Mouse (Mus musculus): ENCODE data around the gene Dpagt1. TPM values are rescaled to one million over a fixed set of nuclear protein-coding genes. Genes with fewer than 3 reads are reported as not detected.
"Not testable (repeated sequence)": the region's sequence is repeated elsewhere in the genome, so short reads cannot be mapped to it uniquely, and the experiment has no call there.

The Dpagt1 gene
- polyA plus RNA-seq, 1 experiment = 47.4 TPM

GRCm38 (mm10) chr9:44288959-44289291 is 36.9 kb upstream of the Dpagt1 start:
- H3K4me1 ChIP-seq (ENCODE audit: control insufficient read depth, insufficient read depth, insufficient read length, low read length) = peaks cover 10% of the 10 kb centered on the region
- no peak overlapping the region for H3K4me3 ChIP-seq (ENCODE audit: low read depth, low read length)
- 24% methylated on average over 11 of the region's 11 CpGs for WGBS
- H3K27ac ChIP-seq (ENCODE audit: insufficient read depth, low read depth, low read length) = no peak overlapping the region
- peaks cover 8% of the 10 kb centered on the region; the same call in 1 of the 2 replicates for H3K36me3 ChIP-seq (ENCODE audit: control insufficient read depth, insufficient read depth, low read length)
- no peak for TF ChIP-seq POLR2A (IDR thresholded peaks at IDR 0.05; ENCODE audit: low read depth, low read length)
- no peak for TF ChIP-seq CTCF (IDR thresholded peaks at IDR 0.05; ENCODE audit: extremely low read depth, insufficient read length, insufficient replicate concordance, low read depth, low read length)
- peaks cover 22% of the 10 kb centered on the region for H3K27me3 ChIP-seq (ENCODE audit: control insufficient read depth, insufficient read depth, low read length)

GRCm38 (mm10) chr9:44292490-44292889 is 33.3 kb upstream of the Dpagt1 start:
- Histone ChIP-seq H3K27ac (ENCODE audit: insufficient read depth, low read depth, low read length) (no peak overlapping the region), H3K4me1 (ENCODE audit: control insufficient read depth, insufficient read depth, insufficient read length, low read length) (peaks cover 4% of the 10 kb centered on the region), H3K36me3 (ENCODE audit: control insufficient read depth, insufficient read depth, low read length) (peaks cover 39% of the 10 kb centered on the region), H3K27me3 (ENCODE audit: control insufficient read depth, insufficient read depth, low read length) (peaks cover 9% of the 10 kb centered on the region), H3K4me3 (ENCODE audit: low read depth, low read length) (no peak overlapping the region)
- TF ChIP-seq CTCF (IDR thresholded peaks at IDR 0.05; ENCODE audit: extremely low read depth, insufficient read length, insufficient replicate concordance, low read depth, low read length) (peak; percentile 34; the same call in 1 of the 2 replicates), POLR2A (IDR thresholded peaks at IDR 0.05; ENCODE audit: low read depth, low read length) (no peak)
- 65% methylated on average over 3 of the region's 3 CpGs for WGBS

- not testable (repeated sequence) for H3K27ac ChIP-seq (ENCODE audit: insufficient read depth, low read depth, low read length); H3K4me3 ChIP-seq (ENCODE audit: low read depth, low read length); H3K27me3 ChIP-seq (ENCODE audit: control insufficient read depth, insufficient read depth, low read length); H3K4me1 ChIP-seq (ENCODE audit: control insufficient read depth, insufficient read depth, insufficient read length, low read length)
- peaks cover 62% of the 10 kb centered on the region for H3K36me3 ChIP-seq (ENCODE audit: control insufficient read depth, insufficient read depth, low read length)
- WGBS = 96% methylated on average over 3 of the region's 3 CpGs
Measured at GRCm38 (mm10) chr9:44300001-44300400, 25.8 kb upstream of the Dpagt1 start.

GRCm38 (mm10) chr9:44305466-44306079 is 20.2 kb upstream of the Dpagt1 start, which contains the start of gene Hinfp:
Hinfp (minus strand) TSS chr9:44305671.
- under 1% methylated on average over 54 of the region's 54 CpGs for WGBS
- Histone ChIP-seq H3K27ac (ENCODE audit: insufficient read depth, low read depth, low read length) (peak within 1 kb of the TSS; percentile 71), H3K36me3 (ENCODE audit: control insufficient read depth, insufficient read depth, low read length) (peaks cover 28% of the 10 kb centered on the region), H3K27me3 (ENCODE audit: control insufficient read depth, insufficient read depth, low read length) (no peaks in the 10 kb centered on the region), H3K4me1 (ENCODE audit: control insufficient read depth, insufficient read depth, insufficient read length, low read length) (peaks cover 6% of the 10 kb centered on the region; the same call in 1 of the 2 replicates), H3K4me3 (ENCODE audit: low read depth, low read length) (peak within 1 kb of the TSS; percentile 83)
- TF ChIP-seq CTCF (IDR thresholded peaks at IDR 0.05; ENCODE audit: extremely low read depth, insufficient read length, insufficient replicate concordance, low read depth, low read length) (no peak), POLR2A (IDR thresholded peaks at IDR 0.05; ENCODE audit: low read depth, low read length) (peak; percentile 73)

- Histone ChIP-seq H3K4me3 (ENCODE audit: low read depth, low read length) (no peak overlapping the region), H3K27me3 (ENCODE audit: control insufficient read depth, insufficient read depth, low read length) (no peaks in the 10 kb centered on the region), H3K36me3 (ENCODE audit: control insufficient read depth, insufficient read depth, low read length) (peaks cover 30% of the 10 kb centered on the region), H3K4me1 (ENCODE audit: control insufficient read depth, insufficient read depth, insufficient read length, low read length) (peaks cover 6% of the 10 kb centered on the region; the same call in 1 of the 2 replicates), H3K27ac (ENCODE audit: insufficient read depth, low read depth, low read length) (no peak overlapping the region)
- 91% methylated on average over 6 of the region's 6 CpGs for WGBS
- TF ChIP-seq CTCF (IDR thresholded peaks at IDR 0.05; ENCODE audit: extremely low read depth, insufficient read length, insufficient replicate concordance, low read depth, low read length) (no peak), POLR2A (IDR thresholded peaks at IDR 0.05; ENCODE audit: low read depth, low read length) (no peak)
Measured at GRCm38 (mm10) chr9:44306532-44306931, 19.3 kb upstream of the Dpagt1 start.

- no peak overlapping the region for H3K4me3 ChIP-seq (ENCODE audit: low read depth, low read length)
- peaks cover 27% of the 10 kb centered on the region for H3K36me3 ChIP-seq (ENCODE audit: control insufficient read depth, insufficient read depth, low read length)
- H3K4me1 ChIP-seq (ENCODE audit: control insufficient read depth, insufficient read depth, insufficient read length, low read length) = peaks cover 6% of the 10 kb centered on the region; the same call in 1 of the 2 replicates
- no peaks in the 10 kb centered on the region for H3K27me3 ChIP-seq (ENCODE audit: control insufficient read depth, insufficient read depth, low read length)
- no peak for TF ChIP-seq CTCF (IDR thresholded peaks at IDR 0.05; ENCODE audit: extremely low read depth, insufficient read length, insufficient replicate concordance, low read depth, low read length)
- no peak for TF ChIP-seq POLR2A (IDR thresholded peaks at IDR 0.05; ENCODE audit: low read depth, low read length)
- WGBS = 86% methylated on average over 2 of the region's 2 CpGs
- H3K27ac ChIP-seq (ENCODE audit: insufficient read depth, low read depth, low read length) = no peak overlapping the region
Measured at GRCm38 (mm10) chr9:44307248-44307647, 18.6 kb upstream of the Dpagt1 start.

- no peak overlapping the region for H3K4me3 ChIP-seq (ENCODE audit: low read depth, low read length)
- no peaks in the 10 kb centered on the region for H3K27me3 ChIP-seq (ENCODE audit: control insufficient read depth, insufficient read depth, low read length)
- H3K27ac ChIP-seq (ENCODE audit: insufficient read depth, low read depth, low read length) = no peak overlapping the region
- WGBS = 60% methylated on average over 3 of the region's 3 CpGs
- peaks cover 48% of the 10 kb centered on the region for H3K36me3 ChIP-seq (ENCODE audit: control insufficient read depth, insufficient read depth, low read length)
- no peaks in the 10 kb centered on the region for H3K4me1 ChIP-seq (ENCODE audit: control insufficient read depth, insufficient read depth, insufficient read length, low read length)
- TF ChIP-seq POLR2A (IDR thresholded peaks at IDR 0.05; ENCODE audit: low read depth, low read length) = no peak
Measured at GRCm38 (mm10) chr9:44309756-44310155, 16.1 kb upstream of the Dpagt1 start.
